Mouse (Mus musculus) MN1 (cell line): ENCODE measurements around the gene Tmem268.

ENCODE experiments used
- DNase-seq: peaks from one replicate; pipeline ENCODE4 v3.0.0-alpha.2; 2016; ENCODE audit warnings: low spot score

The Tmem268 gene

GRCm38 (mm10) chr4:63555111-63555510 is 3.5 kb upstream of the Tmem268 start:
- no peak for DNase-seq

GRCm38 (mm10) chr4:63556665-63557064 is 1.9 kb upstream of the Tmem268 start:
- DNase-seq = no peak

GRCm38 (mm10) chr4:63557124-63558059 is 1.2 kb upstream of the Tmem268 start:
- DNase-seq = no peak

GRCm38 (mm10) chr4:63559127-63559697 is 631 bp downstream of the Tmem268 start:
- DNase-seq = no peak

GRCm38 (mm10) chr4:63560079-63560478 is 1.5 kb downstream of the Tmem268 start:
- DNase-seq = no peak

GRCm38 (mm10) chr4:63561861-63562675 is 3.5 kb downstream of the Tmem268 start:
- DNase-seq = no peak

- no peak for DNase-seq
Observed at GRCm38 (mm10) chr4:63562742-63563141, 4.2 kb downstream of the Tmem268 start.

- no peak for DNase-seq
Observed at GRCm38 (mm10) chr4:63567712-63568390, 9.3 kb downstream of the Tmem268 start.

- no peak for DNase-seq
Observed at GRCm38 (mm10) chr4:63569322-63569721, 10.7 kb downstream of the Tmem268 start.

GRCm38 (mm10) chr4:63570208-63570781 is 11.7 kb downstream of the Tmem268 start:
- DNase-seq = no peak

- no peak for DNase-seq
Observed at GRCm38 (mm10) chr4:63572621-63573020, 14.0 kb downstream of the Tmem268 start.

- no peak for DNase-seq
Observed at GRCm38 (mm10) chr4:63579649-63580048, 21.1 kb downstream of the Tmem268 start.

- DNase-seq = no peak
Observed at GRCm38 (mm10) chr4:63580078-63580477, 21.5 kb downstream of the Tmem268 start.

- no peak for DNase-seq
Observed at GRCm38 (mm10) chr4:63582580-63582979, 24.0 kb downstream of the Tmem268 start.

- DNase-seq = no peak
Observed at GRCm38 (mm10) chr4:63585216-63585615, 26.6 kb downstream of the Tmem268 start.

GRCm38 (mm10) chr4:63586240-63586639 is 27.7 kb downstream of the Tmem268 start:
- no peak for DNase-seq

GRCm38 (mm10) chr4:63589987-63590386 is 31.4 kb downstream of the Tmem268 start:
- no peak for DNase-seq

- DNase-seq = no peak
Observed at GRCm38 (mm10) chr4:63590538-63590937, 32.0 kb downstream of the Tmem268 start.

GRCm38 (mm10) chr4:63594459-63595110 is 36.0 kb downstream of the Tmem268 start:
- no peak for DNase-seq

- no peak for DNase-seq
Observed at GRCm38 (mm10) chr4:63595259-63595658, 36.7 kb downstream of the Tmem268 start.

- no peak for DNase-seq
Observed at GRCm38 (mm10) chr4:63596010-63596409, 37.4 kb downstream of the Tmem268 start.
